ENCODE assay signal across 17 mouse cellular contexts in the genomic region with DNA sequence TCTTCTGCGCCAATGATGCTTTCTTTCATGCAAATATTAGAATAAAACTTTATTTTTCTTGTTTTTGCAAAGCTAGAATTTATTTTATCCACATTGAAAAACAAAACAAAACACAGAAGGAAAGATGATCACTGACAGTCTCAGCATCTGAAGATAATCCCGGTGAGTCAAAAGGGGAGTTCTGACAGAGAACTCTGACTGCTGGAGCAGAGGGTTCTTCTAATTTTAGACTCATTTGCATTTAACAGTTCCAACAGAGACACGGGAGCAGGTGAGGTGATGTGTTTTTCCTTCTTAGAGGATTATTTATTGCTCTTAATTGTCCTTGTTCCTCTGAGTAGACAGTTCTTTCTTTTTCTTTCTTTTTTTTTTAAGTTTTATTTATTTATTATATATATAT.
"Had no signal": no experiment of that assay in that cellular context is flagged by ENCODE, and none has a peak within 500 bp of the region (broad histone marks: within the 10 kb centered on the region; RNA-seq: fewer than 3 reads in every experiment).

No protein-coding gene starts in this region.

- H3K9ac ChIP-seq: neural tube, embryonic 12.5 days; neural tube, embryonic 13.5 days; neural tube, embryonic 15.5 days; stomach, embryonic 15.5 days had no signal

- H3K36me3 ChIP-seq: neural tube, embryonic 12.5 days; neural tube, embryonic 13.5 days; neural tube, embryonic 15.5 days; stomach, embryonic 15.5 days had no signal

- H3K4me1 ChIP-seq: neural tube, embryonic 12.5 days; neural tube, embryonic 13.5 days; neural tube, embryonic 15.5 days had no signal

- H3K4me3 ChIP-seq: neural tube, embryonic 12.5 days; neural tube, embryonic 13.5 days; neural tube, embryonic 15.5 days; stomach, embryonic 15.5 days had no signal

- H3K9me3 ChIP-seq: neural tube, embryonic 12.5 days; neural tube, embryonic 13.5 days; neural tube, embryonic 15.5 days; stomach, embryonic 15.5 days had no signal

- H3K27ac ChIP-seq: neural tube, embryonic 12.5 days; neural tube, embryonic 13.5 days; neural tube, embryonic 15.5 days; stomach, embryonic 15.5 days; stomach, postnatal 0 days had no signal

- H3K27me3 ChIP-seq: neural tube, embryonic 12.5 days; neural tube, embryonic 13.5 days; neural tube, embryonic 15.5 days; stomach, embryonic 15.5 days had no signal

- DNase-seq: retina, postnatal 1 day; right cerebral cortex, adult 18-20 months; right cerebral cortex, postnatal 14 days; right cerebral cortex, postnatal 25 days; right cerebral cortex, postnatal 4 days; spleen, adult 18-20 months; thymus, adult 18-20 months; thymus, adult 2 months; thymus, postnatal 14 days; thymus, postnatal 25 days; thymus, postnatal 36 days; thymus, postnatal 4 days had no signal

- H3K4me2 ChIP-seq: neural tube, embryonic 12.5 days; neural tube, embryonic 13.5 days; neural tube, embryonic 15.5 days; stomach, embryonic 15.5 days had no signal
